Mouse (Mus musculus): Measurements from ENCODE around the gene Tom1l1.

- TF ChIP-seq POLR2A (IDR thresholded peaks at IDR 0.05; ENCODE audit: low read depth, low read length) (no peak), CTCF (IDR thresholded peaks at IDR 0.05; ENCODE audit: borderline replicate concordance, insufficient read depth, low read length) (no peak)
These were observed 3.4 kb downstream of the Tom1l1 start for GRCm38 (mm10) chr11:90684765-90685164.

All from embryonic fibroblast, embryonic 13.5 days (primary cell).